Mouse (Mus musculus) kidney, adult 2 months (tissue): Measurements from ENCODE around the gene Cnnm2.

Experiments
- CTCF ChIP-seq: fragments of 200-500 bp; conservative IDR thresholded peaks from 2 replicates; pipeline ENCODE4 v1.5.1; 2011; ENCODE audit warnings: low read depth, mild to moderate bottlenecking, control low read depth, low read length, moderate library complexity, mixed read lengths; ENCODE audit not compliant: insufficient read depth, insufficient read length
- POLR2A ChIP-seq: fragments of 200-500 bp; IDR thresholded peaks from one replicate; pipeline ENCODE4 v1.6.1; 2011; ENCODE audit warnings: low read depth, low read length, control low read depth

- TF ChIP-seq POLR2A = no peak
- TF ChIP-seq CTCF = no peak
Observed at GRCm38 (mm10) chr19:46785633-46786032, 24.2 kb downstream of the Cnnm2 start.
